Mouse (Mus musculus) bone marrow, adult 2 months (tissue): ENCODE measurements at regions not wholly inside any gene's neighbourhood (a gene's known extent, or its start where the extent isn't known, plus 50 kb on each side); places are given as distances from the start of the nearest gene placed in this dataset.

Experiments used
- CTCF ChIP-seq: fragments of 200-500 bp; IDR thresholded peaks from 2 replicates; pipeline ENCODE4 v1.5.1; 2011; ENCODE audit warnings: low read length, control low read depth; ENCODE audit not compliant: control insufficient read depth, insufficient read depth
- POLR2A ChIP-seq: fragments of 200-500 bp; IDR thresholded peaks from 2 replicates; pipeline ENCODE4 v1.6.1; 2011; ENCODE audit warnings: low read depth, mild to moderate bottlenecking, control low read depth, low read length, borderline replicate concordance; ENCODE audit not compliant: control insufficient read depth

DNA sequence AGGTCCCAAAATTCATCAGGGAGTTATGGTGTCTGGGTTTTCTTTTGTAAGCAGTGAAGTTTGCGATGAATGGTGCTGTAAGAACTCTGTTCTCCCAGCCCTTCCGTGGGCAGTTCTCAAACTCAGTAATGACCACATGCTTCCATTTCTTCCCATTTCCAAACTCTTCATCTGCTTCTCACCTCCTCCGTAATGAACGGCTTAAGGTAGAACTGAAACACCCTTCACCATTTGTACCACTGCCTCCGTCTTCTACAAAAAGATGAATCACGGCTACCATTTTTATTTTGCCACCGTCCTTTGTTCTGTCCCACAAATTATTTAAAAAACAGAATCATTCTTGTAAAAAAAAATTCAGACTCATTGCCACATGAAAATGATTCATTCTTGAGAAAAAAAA lies 85.3 kb downstream of the Tas2r134 start:
- TF ChIP-seq CTCF (no peak), POLR2A (no peak)
